Mouse (Mus musculus) cerebellum, postnatal 14 days (tissue): ENCODE data around the gene R3hdm2.

ENCODE experiments used
- DNase-seq, 2 experiments: peaks; one replicate each; pipeline ENCODE4 v3.0.0; 2021; ENCODE audit warnings: mixed read lengths in 2 of 2

The R3hdm2 gene

DNA sequence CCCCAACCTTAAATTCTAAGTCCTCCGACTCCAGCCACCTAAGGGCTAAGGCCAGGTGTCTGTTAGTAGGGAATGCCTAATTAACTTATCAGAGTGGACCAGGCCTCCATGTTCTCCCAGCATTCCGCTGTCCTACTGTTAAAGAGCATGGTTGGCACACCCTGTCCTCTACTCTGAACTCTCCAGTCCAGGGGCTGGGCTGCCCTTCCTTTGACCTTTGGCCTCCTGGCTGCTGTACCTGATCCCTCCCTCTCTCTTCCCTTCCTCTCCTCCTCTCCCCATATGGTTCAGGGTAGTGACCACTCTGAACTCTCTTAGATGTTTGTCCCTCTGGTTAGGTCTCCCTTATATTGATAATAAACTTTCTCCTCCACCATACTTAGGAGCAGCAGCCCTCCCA is 45.7 kb downstream of the R3hdm2 start:
- no peak for DNase-seq

DNA sequence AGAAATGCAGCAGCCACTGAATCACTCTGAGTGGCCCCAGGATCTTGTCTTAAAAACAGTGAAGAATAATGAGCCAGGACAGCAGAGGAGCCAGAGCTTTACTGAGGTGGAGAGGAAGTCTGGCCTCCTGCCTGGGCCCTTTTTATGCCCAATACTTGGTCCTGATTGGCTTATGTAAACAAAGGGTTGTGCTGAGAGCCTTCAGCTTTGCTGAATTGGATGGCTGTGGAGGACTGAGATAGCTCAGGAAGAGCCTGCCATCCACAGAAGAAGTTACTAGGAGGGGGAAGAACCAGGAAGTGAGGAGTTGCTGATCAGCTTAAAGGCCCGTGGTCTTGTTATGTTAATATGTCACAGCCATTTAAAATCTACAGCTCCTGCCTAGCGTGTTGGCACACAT is 46.5 kb downstream of the R3hdm2 start:
- DNase-seq = no peak

DNA sequence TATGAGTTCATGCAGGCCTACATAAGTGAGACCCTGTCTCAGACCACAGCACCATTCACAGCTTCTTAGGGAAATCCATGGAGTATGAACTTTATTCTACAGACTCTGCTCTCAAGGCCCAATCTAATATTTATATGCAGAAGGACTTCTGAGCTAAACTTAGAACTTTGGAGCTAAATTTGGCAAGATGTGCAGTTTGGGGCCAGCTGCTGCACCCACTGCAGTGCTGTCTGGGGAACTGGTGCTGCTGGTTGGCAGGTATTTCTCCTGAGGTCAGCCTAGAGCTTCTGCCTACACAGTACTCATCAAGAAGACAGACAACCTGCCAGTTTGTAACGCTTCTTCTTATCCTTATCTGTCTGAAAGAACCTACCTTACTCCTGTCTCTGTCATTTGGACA is 47.0 kb downstream of the R3hdm2 start:
- no peak for DNase-seq

DNA sequence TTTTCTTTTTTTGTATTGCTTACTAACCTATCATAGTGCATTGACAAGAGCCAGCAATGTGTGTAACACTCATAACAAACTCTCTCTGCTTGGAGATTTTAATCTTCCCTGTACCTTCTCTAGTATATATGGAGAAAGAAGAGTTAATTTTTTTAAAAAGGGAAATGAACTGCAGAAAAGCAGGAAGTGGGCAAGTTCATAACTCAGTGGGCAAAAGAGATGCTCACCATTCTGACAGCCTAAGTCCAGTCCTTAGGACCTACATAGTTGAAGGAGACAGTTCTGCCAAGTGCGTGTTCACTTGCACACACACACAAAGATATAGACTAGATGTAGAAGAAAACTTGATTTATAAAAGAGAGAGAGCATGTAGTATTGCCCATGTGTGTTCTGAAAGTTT is 47.9 kb downstream of the R3hdm2 start:
- DNase-seq = no peak

DNA sequence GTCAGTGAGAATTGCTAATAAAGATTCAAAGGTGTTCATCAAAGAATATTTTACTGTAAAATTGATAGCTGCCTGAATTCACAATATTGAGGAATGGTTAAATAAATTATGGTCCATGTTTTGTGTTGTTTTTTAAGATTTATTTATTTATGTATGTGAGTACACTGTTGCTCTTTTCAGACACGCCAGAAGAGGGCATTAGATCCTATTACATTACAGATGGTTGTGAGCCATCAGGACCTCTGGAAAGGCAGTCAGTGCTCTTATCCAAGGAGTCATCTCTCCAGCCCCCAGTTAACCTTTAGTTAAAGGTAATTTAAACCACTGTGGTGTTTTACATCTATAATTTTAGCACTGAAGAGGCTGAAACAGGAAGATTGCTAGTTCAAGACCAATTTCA is 49.4 kb downstream of the R3hdm2 start:
- DNase-seq = no peak

DNA sequence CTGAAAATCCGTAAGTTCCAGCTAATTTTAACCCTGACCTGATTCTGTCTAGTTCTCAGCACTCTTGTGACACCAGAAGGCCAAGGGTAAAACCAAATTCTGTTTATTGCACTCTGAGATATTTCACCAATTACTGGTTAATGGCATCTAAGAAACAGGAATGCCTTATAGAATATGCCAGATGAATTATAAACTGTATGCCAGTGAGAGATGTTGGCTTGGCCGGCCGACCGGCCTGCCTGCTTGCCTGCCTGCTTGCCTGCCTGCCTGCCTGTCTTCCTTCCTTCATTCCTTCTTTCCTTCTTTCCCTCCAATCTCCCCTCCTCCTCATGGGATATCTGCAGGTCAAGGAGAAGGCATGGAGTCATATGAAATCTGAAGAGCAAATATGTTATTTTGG is 52.3 kb downstream of the R3hdm2 start:
- no peak for DNase-seq

DNA sequence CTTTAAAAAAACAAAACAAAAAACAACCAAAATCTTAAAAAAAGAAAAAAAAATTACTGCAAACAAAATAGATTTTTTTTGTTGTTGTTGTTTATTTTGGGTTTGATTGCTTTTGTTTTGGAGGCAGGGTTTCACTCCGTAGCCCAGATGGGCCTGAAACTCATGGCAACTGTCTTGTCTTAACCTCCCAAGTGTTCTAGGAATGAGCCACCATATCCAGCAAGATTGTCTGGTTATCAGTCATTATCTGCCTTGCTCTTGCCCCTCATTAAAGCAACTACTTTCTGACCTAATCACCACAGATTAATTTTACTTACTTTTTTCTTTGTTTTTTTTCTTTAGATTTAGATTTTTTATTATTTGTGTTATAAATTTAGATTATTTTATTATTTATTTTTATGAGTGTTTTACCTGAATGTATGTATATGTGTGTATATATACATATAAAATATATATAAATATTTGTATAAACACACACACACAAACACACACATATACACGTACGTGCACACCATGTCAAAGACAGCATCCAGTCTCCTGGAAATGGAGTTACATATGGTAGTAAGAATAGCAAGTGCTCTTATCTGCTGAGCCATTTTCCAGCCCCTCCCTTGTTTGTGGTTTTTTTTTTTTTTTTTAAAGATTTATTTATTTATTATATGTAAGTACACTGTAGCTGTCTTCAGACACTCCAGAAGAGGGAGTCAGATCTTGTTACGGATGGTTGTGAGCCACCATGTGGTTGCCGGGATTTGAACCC is 57.4 kb downstream of the R3hdm2 start:
- DNase-seq = no peak

DNA sequence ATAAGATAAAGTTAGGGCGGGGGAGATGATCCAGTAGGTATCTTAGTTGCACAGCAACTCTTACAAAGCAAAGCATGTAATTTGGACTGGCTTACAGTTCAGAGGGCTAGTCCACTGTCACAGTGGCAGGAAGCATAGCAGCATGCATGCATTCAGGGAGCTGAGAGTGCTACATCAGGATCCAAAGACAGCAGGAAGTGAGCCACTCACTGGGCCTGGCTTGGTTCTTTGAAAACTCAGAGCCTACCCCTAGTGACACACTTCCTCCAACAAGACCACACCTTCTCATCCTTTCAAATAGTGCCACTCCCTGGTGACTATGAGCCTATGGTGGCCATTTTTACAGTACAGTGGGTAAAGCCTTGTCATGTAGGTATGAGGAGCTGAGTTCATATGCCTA is 73.6 kb downstream of the R3hdm2 start:
- no peak for DNase-seq

DNA sequence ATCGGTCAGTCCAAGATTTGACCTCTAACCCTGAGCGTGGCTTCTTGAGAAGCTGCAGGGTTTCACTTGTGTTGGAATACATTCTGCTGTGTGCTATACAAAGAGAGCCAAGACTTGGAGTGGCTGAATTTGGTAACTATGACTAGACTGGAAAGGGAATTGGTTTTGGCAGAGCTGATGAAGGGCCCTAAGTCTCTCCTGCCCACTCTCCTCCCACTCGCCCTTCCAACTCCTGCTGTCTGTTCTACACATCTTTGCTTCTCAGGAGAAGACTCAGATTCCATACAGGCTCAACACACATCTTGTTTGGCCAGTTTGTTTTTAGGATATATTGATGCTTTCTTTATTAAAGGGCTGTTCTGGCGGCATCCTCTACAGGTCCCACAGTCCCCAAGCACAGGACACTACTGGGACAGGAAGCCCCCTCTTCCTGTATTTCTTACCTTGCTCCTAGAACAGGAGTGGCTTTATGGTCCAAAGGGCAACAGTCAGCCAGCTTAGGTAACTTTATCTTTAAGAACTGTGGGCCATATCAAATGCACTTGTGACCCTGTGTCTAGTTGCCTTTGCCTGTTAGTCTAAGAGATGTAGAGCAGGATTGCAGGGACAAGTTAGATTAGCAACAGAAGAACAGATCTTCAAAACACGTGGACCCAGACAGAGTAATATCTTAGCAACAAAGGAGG is 82.4 kb downstream of the R3hdm2 start:
- DNase-seq = no peak

DNA sequence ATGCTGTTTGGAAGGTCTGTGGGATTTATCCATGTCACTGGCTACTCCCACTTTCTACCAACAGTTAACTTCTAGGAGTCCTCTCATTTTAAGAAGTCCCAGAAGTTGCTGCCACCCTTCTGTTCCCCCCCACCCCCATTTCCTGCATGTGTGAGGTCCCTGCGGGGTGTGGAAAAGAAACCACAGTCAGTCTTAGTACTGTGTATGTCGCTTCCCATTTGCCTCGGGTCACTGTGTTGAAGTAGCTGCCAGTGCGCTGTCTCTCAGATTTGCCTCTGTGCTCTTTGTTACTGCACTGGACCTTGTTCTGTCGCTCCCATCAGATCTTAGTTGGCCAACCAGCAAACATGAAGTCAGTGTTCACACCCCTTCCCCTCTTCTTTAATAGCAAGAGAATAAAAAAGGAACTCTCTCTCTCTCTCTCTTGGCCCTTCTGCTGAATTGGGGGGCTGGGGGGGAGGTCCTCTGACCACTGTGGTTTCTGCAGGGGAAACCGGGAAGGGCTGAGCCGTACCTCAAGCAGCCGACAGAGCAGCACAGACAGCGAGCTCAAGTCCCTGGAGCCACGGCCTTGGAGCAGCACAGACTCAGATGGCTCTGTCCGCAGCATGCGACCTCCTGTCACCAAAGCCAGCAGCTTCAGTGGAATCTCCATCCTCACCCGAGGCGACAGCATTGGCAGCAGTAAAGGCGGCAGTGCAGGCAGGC is 91.3 kb downstream of the R3hdm2 start:
- DNase-seq = no peak

DNA sequence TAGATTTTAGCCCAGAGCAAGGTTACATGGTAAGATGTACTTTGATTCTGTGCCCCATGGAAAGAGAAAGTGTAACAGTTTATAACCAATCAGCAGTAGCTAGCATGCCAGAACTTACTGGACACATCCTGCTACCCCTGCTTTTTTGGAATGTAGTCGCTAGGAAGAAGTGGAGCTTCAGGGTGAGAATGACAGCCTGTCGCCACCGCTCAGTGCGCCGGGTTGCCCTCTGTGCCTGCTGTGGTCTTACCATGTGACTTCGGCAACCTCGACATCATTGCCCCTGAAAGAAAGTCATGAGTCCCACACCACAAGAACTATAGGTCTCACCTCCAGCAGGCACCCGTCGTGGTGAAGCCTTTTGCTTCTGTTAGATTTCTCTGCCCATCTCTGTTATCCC is 92.6 kb downstream of the R3hdm2 start:
- no peak for DNase-seq

DNA sequence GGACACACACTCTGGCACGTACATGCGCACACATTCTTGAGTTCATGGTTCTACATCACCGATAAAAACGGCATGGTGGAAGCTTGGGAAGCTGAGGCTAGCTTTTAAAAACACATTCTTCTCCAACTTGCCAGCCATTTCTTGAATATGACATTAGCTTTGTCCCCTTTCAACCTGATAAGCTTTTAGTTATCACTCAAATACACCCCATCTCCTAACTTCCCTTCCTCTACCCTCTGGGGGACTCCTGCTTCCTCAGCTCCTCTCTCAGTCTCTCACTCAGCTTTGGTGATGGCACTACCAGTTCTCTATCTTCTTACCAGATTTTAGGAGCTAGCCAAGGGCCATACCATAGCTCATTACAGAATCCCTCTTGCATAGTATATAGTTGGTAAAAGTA is 95.0 kb downstream of the R3hdm2 start:
- no peak for DNase-seq

DNA sequence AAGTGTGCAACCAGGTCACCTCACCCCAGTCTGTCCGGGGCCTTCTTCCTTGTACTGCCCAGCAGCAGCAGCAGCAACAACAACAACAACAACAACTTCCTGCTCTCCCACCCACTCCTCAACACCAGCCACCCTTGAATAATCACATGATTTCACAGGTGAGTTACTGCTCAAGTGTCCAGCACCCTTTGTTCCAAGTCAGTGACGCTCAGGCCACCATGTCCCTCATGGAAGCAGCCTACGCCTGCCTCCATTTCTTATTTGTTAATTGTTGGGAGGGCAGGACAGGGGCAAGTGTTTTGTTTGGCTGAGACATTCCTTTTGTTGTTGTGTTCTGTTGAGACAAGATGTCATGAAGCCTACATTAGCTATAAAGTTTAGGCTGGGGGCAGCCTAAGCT is 96.4 kb downstream of the R3hdm2 start:
- DNase-seq = no peak

DNA sequence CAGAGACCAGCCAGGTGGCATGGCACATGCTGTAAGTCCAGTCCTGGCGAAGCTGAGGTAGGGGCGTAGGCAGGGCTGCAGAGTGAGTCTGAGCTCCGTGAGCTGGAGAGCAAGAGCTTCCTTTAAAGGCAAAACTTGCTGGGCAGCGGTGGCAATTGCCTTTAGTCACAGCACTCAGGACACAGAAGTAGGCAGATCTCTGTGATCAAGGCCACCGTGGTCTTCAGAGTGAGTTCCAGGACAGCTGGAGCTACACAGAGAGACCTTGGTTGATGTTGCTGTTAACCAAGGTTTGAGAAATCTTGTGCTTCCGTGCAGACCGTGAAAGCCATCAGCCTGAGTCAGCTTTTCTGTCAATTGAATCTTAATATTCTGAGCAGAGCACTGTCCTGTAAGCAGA is 97.2 kb downstream of the R3hdm2 start:
- no peak for DNase-seq

DNA sequence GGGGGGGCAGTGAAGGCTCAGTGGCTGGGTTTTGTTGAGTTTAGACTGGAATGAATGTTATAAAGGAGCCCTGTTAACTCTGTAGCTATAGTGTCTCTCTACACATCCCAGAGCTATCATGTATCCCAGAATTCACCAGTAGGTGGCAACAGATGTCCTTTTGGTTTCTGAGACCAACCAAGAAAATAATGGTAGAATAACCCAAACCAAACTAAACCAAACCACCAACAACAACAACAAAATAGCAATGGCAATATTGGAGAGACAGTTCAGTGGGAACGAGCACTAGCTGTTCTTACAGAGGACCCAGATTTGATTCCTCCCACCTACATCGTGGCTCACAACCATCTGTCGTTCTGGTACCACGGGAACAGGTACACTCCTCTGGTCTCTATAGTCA is 99.0 kb downstream of the R3hdm2 start:
- DNase-seq = peak; percentile 76 to 77

DNA sequence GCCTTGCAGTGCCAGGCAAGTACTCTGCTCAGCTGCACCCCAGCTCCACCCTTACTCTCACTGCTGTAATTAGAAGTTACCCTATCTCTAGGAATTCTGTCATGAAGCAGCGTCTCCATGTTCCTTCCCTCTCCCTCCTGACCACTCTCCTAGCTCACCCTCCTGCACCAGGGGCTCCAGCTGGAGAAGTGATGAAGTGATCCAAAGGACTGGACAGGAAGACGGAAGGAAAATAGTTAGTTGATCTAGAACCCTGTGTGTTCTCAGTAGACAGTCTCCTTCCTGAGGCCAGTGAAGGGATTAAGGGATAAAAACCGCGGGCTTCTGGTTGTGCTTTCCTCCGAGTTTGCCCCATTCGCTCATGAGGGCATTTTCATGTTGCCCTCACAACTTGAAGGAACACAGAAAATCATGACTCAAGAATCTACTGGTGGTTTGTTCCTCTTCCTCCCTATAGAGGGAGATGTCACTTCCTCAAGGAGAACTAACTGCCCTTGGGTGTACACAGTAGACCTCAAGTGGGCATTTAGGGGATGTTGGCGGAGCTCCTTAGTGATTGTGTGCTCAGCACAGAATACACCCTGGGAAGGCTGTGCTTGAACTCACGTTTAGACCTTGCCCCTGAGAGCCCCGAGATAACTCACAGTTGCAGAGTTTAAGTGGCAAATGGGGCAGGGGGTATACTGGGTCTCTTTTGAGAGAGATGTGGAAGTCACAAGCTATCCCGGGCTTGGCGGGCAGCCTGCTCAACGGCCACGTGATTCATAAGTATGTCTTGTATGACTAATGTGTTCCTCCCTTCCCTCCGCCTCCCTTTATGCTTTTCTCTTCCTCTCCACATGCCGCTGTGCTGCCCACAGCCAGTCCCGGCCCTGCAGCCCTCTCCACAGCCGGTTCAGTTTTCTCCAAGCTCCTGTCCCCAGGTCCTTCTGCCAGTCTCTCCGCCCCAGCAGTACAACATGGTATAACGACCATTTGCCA is 101.0 kb downstream of the R3hdm2 start:
- no peak for DNase-seq

DNA sequence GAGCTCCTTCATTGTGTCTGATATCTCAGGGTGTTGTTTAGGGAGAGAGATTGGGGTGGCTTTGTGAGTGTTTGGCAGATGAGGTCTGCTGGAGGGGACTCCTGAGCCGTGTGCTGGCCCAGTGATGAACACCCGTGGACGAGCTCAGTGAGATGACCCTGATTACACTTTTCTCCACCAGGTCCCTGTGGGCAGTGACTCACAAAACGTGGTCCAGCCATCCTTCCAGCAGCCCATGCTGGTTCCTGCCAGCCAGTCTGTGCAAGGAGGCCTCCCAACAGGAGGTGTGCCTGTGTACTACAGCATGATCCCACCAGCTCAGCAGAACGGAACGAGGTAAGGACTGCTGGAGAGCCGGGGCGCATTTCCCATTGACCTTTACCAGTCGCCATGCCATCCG is 105.1 kb downstream of the R3hdm2 start:
- no peak for DNase-seq

DNA sequence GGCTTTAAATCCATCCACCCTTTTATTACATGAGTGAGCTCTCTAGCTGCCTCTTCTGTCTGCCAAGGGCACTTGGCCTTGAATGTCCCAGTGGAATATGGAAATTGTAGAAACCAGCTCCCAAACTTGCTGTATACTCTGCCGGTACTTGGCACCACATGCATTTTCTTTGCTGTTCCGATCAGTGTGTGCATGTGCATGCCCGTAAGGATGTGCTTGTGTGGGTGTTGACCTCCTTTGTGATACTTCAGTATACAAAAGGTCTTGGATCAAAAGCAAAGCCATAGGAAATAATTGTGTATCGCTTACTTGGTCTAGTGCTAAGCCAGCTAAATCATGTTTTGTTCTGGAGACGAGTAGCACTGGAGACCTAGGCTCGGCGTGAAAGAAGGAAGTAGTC is 108.7 kb downstream of the R3hdm2 start:
- DNase-seq = no peak

DNA sequence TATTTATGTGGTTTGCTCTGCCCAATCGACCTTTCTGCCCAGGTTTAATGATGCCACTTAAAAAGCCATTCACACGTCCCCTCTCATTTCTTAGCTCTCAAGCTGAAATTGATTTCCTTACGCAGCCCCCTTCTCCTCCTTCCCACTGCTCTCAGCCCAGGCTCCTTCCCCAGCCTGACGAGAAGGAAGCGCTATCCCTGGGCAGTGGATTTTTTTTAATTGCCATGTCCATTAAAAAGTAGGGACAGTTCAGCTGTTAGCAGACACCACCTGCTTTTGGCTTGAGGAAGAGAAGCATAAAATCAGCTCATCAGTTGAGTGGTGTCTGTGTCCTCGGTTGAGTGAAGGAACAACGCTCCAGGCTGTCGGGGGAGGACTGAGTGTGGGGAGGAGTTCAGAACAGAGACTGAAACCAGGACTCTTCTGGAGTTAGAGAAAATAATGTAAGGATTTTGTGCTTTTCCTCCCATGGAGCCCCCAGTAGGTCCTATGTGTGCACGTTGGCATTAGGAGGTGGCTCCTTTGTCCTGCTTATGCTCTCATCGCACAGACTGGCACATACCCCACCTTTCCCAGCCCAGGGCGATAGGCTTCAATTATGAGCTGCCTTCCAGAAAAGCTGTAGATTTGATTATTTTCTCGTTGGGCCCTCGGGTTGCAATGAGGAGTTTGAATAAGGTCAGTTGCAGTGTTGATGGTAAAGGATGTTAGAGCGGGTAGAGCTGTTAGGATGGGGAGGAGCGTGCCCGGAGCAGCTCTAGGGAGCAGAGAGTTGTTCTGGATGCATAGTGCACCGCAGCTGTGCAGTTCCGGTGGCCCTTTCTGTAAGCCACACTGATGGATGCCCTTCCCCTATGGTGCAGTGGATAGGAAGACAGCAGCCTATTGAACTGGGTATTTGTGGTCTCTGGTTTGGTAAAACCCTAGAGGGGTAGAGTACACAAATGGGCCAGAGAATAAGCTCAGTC is 110.3 kb downstream of the R3hdm2 start:
- peak in 1 of 2 experiments; percentile 23 for DNase-seq

DNA sequence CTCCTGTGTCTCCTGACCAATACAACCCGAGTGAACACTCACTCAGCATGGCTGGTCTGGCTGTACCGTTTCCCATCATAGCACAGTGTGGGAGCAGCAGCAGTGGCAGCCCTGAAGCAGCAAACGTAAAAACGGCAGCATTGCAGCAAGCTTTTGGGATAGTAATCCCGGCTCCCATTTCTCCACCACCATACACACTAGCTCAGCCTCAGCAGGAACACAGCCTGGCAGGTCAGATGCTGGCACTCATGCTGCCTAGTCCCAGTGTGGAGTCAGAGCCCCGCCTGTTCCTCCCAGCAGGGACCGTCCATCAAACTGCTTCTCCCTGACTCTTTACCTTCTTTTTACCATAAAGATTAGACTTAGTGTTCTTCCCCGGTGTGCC is 111.0 kb downstream of the R3hdm2 start:
- peak in 1 of 2 experiments; percentile 32 for DNase-seq

DNA sequence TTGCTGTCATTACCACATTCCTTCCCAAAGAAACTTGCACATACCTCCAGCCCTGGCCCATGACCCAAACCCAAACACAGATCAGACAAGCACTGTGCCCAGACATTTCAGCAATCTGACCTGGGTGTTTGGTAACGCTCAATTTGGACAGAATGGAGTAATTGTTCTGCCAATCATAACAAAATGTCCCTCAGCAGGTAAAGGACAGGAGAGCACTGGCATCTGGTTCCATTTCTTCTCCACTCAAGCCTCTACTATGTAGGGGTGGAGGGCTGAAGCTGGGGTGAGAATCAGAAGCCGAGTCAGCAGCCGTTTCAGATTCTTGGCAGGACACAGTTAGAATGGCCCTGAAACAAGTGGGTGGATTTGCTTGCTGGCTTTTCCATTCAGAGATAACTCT is 112.0 kb downstream of the R3hdm2 start:
- no peak for DNase-seq

DNA sequence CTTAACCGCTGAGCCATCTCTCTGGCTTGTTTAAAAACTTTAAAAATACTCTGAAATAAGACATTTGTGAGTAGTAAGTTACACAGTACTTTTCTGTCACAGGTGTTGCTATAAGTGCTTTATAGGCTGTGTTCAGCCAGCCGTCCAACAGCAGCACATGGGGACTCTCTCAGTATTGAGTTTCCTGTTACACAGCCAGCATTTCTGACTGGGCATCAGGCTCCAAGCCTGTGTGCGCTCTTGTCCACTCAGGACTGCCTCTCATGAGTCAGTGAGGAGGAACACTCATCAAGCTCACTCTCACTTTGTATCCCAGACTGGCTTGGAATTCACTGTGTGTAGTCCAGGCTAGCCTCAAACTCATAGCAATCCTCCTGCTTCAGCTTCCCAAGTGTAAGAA is 116.0 kb downstream of the R3hdm2 start:
- no peak for DNase-seq
